Mouse (Mus musculus) left cerebral cortex, adult 18-20 months (tissue): ENCODE data around the gene Btg1-ps2. TPM values are rescaled to one million over a fixed set of nuclear protein-coding genes. Genes with fewer than 3 reads are reported as not detected.
"Not testable (repeated sequence)": the region's sequence is repeated elsewhere in the genome, so short reads cannot be mapped to it uniquely, and the experiment has no call there.

Experiments
- DNase-seq, 2 experiments: peaks; one replicate each; pipeline ENCODE4 v3.0.0; 2021 to 2022; ENCODE audit warnings: low spot score in 2 of 2, mixed read lengths in 1 of 2
- long read RNA-seq, 2 experiments: library from polyadenylated mRNA; stranded (forward); transcript quantifications; one replicate each; pipeline ENCODE4 v2.0.0; 2021
- total RNA-seq, 2 experiments: library from RNA; stranded (reverse); gene quantifications; 2 replicates each; pipeline ENCODE4 v1.2.3; 2021

Gene Btg1-ps2
- not detected for total RNA-seq
- long read RNA-seq, experiment 1, result 0 reads
- long read RNA-seq, experiment 2, result 0 reads

- DNase-seq, result not testable (repeated sequence)
Measured at GRCm38 (mm10) chrX:38043014-38043413, at the start of gene Btg1-ps2. Gene Btg1-ps2, minus strand, starts transcription at chrX:38043114.

DNA sequence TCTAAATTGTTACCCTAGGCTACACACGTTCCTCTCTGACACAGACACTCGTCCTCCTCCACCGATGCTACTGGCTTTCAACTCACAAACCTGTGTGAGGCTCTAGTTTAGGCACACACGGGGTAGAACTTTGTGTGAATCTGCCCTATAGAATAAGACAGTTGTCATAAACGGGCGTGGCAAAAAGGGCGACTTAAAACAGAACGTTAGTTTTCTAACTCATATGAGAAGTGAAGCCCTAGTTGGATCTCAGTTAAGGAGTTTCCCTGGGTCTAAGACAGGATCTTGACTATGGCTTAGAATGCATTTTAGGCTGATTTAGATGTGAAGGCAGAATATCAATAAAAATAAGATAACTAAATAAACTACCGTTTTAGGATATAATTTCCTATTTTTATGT lies 42.1 kb upstream of the Btg1-ps2 start, which contains the start of gene Rhox11:
Gene Rhox11, minus strand, starts transcription at position 101 of the 400 bp plus-strand sequence.
- DNase-seq, result no peak

DNA sequence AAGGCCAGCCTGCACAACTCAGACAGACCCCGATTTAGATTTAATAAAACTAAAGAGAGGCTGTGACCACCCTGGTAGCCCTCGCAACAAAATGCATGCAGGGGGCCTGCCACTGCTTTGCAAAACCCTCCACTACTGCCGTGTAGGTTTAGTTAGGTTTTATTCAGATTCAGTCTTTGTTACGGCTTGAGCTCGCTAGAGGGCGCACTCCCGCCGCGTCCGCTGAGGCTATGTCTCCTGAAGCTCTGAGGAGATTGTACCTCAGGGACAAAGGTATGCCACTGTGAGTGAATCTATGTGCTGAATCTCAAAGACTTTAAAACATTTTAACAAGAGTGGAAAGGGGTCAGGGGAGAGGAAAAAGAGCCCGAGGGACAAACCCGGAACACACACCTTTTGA lies 41.3 kb upstream of the Btg1-ps2 start:
- DNase-seq, result peak; percentile 44 to 45

DNA sequence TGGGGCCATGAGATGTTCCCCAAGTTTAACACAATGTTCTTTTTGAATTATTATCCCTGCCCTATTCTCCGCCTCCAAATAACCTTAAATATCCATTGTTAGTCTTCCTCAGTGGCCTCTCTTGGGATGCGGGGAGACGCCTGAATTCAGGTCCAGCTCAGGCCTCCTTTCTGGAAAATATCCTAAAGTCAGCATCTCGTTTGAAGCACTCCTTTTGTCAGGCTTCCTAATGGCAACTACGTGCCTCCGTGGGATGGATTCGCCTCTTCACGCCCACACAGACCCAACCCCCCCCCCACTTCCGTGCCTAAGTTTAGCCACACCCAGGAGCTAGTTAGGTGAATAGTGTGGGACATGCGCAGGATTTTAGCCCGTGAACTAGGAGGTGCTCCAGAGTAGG lies 23.3 kb upstream of the Btg1-ps2 start, which contains the start of gene Rhox10:
Gene Rhox10, plus strand, starts transcription at position 301 of the 400 bp plus-strand sequence.
- no peak for DNase-seq

DNA sequence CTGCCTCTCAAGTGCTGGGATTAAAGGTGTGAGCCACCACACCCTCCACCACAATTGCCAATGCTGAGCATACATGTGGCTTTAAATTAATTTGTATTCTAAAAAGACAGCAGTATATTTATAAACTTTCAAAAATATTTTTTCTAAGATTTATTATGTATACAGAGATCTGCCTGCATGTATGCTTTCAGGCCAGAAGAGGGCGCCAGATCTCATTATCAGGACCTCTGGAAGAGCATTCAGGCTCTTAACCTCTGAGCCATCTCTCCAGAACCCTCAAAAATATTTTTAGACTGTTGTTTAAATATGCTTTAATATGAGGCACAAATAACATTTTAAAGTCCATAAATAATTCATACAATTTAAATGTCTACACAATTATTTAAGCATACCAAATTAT lies 18.6 kb upstream of the Btg1-ps2 start:
- peak in 1 of 2 experiments; percentile 5 for DNase-seq

DNA sequence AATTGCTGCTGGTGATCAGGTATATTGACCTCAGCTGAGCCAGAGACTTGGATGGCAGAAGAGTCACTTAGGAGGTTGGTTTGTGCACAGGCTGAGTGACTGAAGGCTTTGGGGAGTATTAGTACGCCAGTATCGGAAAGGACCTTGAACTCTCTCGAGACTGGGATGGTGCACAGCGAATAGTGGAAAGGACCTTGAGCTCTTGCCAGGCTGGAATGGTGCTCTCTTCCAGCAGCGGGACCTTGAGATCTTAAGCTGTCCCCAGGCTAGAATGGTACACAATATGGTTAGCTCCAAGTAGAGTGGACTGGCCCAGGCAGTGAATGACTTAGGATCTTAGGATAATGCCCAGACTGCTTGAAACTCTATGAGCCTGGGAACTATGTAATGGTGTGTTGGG lies 3.2 kb downstream of the Btg1-ps2 start:
- DNase-seq, result no peak

DNA sequence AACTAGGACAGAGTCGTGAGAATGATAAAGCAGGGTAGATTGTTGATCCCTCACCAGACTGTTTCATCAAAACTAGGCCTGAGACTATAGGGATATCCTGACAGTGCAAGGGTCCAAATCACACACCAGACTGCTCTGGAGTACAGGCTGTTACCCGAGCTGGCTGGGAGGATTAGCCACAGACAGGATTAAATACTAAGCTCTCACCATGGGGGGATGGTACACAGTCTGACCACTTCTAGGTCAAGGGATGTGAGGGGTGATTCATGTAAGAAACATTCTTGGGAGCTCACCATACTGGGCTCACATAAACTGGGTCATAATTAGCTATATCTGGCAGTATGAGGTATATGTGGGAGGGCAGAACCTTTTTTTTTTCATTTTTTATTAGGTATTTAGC lies 9.1 kb downstream of the Btg1-ps2 start:
- no peak for DNase-seq

DNA sequence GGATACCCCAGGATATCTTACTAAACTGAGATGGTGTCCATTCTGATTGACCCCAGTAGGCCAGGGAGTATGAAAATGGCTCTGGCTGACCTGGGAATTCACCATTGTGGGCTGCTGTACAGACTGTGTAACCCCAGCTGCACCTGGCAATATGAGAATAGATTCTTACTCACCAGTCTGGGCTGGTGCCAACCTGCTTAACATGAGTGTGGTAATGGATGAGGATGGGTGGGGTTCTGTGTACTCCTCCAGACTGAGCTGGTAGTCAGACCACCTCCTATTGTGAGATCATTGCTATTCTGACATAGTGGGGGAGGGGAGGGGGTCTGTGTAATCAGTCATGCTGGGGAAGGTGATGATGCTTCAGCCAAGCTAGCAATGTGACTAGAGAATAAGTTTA lies 24.3 kb downstream of the Btg1-ps2 start, which contains the start of gene Btg1-ps1:
Gene Btg1-ps1, minus strand, starts transcription at position 219 of the 400 bp plus-strand sequence.
- not testable (repeated sequence) for DNase-seq

DNA sequence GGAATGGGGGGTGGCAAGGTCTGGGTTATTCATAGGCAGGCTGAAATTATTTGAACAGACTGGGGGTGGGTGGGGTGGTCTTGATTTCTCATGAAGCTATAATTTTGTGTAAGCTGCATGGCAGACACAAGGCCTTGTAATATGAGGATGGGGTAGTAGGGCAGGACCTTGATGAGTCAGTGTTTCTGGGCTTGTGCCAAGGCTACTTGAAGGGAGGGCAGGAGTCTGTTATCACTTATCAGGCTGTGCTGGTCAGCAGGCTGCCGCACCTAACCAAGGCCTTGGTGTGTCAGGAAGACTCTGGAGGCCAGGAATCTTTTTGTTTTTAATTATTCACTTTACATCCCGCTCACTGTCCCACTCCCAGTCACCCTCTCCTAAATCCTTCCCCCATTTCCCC lies 34.2 kb downstream of the Btg1-ps2 start:
- DNase-seq, result no peak

Other genes with a start within 250 kb of the Btg1-ps2 start
- gene Rhox5, start 238.3 kb downstream of the Btg1-ps2 start, total RNA-seq, result not detected
- not detected for gene Rhox6, start 216.2 kb downstream of the Btg1-ps2 start, total RNA-seq
- gene Rhox7a, start 211.4 kb downstream of the Btg1-ps2 start, total RNA-seq, result not detected
- not detected for gene Rhox8, start 164.2 kb downstream of the Btg1-ps2 start, total RNA-seq
- not detected for gene Rhox7b, start 145.9 kb downstream of the Btg1-ps2 start, total RNA-seq
- gene Rhox9, start 141.3 kb downstream of the Btg1-ps2 start, total RNA-seq, result not detected
- gene Btg1-ps1, start 24.3 kb downstream of the Btg1-ps2 start, total RNA-seq, result not detected
- gene Rhox10, start 23.4 kb upstream of the Btg1-ps2 start, total RNA-seq, result not detected
- not detected for gene Rhox11, start 42.0 kb upstream of the Btg1-ps2 start, total RNA-seq
- gene Rhox12, start 67.8 kb upstream of the Btg1-ps2 start, total RNA-seq, result not detected
- not detected for gene Rhox13, start 78.1 kb upstream of the Btg1-ps2 start, total RNA-seq
- gene Zbtb33, start 146.7 kb upstream of the Btg1-ps2 start, total RNA-seq, result 10 to 100 TPM; 22.5 to 26.7 TPM
- 10 to 100 TPM; 17.7 to 23.5 TPM for gene Tmem255a, start 209.3 kb upstream of the Btg1-ps2 start, total RNA-seq